Mouse (Mus musculus) forebrain, embryonic 16.5 days (tissue): ENCODE results near the gene Aph1b. TPM values are rescaled to one million over a fixed set of nuclear protein-coding genes. Genes with fewer than 3 reads are reported as not detected.
"Not testable (repeated sequence)": the region's sequence is repeated elsewhere in the genome, so short reads cannot be mapped to it uniquely, and the experiment has no call there.

ENCODE experiments used
- ATAC-seq: fragments of 200-750 bp; cut with Nextera tagmentation; 2 replicates; pipeline ENCODE4 v1.8.0; 2017; ENCODE audit warnings: mild to moderate bottlenecking, moderate library complexity
- H3K27ac ChIP-seq: fragments of 300-500 bp; sonication (generic); 2 replicates; pipeline ENCODE4 v1.5.1; 2014; ENCODE audit warnings: low read length, control low read depth
- H3K27me3 ChIP-seq: fragments of 300-500 bp; sonication (generic); replicated peaks from 2 replicates; pipeline ENCODE4 v1.6.1; 2014; ENCODE audit warnings: low read length; ENCODE audit not compliant: control insufficient read depth, insufficient read depth
- H3K36me3 ChIP-seq: fragments of 300-500 bp; sonication (generic); 2 replicates; pipeline ENCODE4 v1.6.1; 2014; ENCODE audit not compliant: control insufficient read depth, insufficient read depth
- H3K4me1 ChIP-seq: fragments of 300-500 bp; sonication (generic); replicated peaks from 2 replicates; pipeline ENCODE4 v1.6.1; 2014; ENCODE audit warnings: low read length; ENCODE audit not compliant: control insufficient read depth, insufficient read depth
- H3K4me2 ChIP-seq: fragments of 300-500 bp; sonication (generic); 2 replicates; pipeline ENCODE4 v1.6.1; 2014; ENCODE audit warnings: mild to moderate bottlenecking, low read length, control low read depth
- H3K4me3 ChIP-seq: fragments of 300-500 bp; sonication (generic); replicated peaks from 2 replicates; pipeline ENCODE4 v1.5.1; 2014; ENCODE audit warnings: mild to moderate bottlenecking, low read length, control low read depth
- H3K9ac ChIP-seq: fragments of 300-500 bp; sonication (generic); replicated peaks from 2 replicates; pipeline ENCODE4 v1.6.1; 2014; ENCODE audit warnings: low read depth, low read length, control low read depth
- H3K9me3 ChIP-seq: fragments of 300-500 bp; sonication (generic); 2 replicates; pipeline ENCODE4 v1.6.1; 2016; ENCODE audit warnings: low read length; ENCODE audit not compliant: control insufficient read depth
- WGBS: fragments of 180-500 bp; shearing (Covaris S2); extraction: QIAGEN DNeasy Blood & Tissue Kit; methylation state at CpG from one replicate; pipeline ENCODE4 v1.1.7; 2014; 5-methylcytosine and 5-hydroxymethylcytosine counted together
- polyA plus RNA-seq: library from polyadenylated mRNA; unstranded; fragments of >200 nt; fragmentation: Nextera tagmentation; extraction: Ambion mirVana; gene quantifications from 2 replicates; pipeline ENCODE4 v1.2.1, GENCODE M21; 2015

The Aph1b gene
- polyA plus RNA-seq, 1 experiment from 2014 or later: 32.9 TPM

DNA sequence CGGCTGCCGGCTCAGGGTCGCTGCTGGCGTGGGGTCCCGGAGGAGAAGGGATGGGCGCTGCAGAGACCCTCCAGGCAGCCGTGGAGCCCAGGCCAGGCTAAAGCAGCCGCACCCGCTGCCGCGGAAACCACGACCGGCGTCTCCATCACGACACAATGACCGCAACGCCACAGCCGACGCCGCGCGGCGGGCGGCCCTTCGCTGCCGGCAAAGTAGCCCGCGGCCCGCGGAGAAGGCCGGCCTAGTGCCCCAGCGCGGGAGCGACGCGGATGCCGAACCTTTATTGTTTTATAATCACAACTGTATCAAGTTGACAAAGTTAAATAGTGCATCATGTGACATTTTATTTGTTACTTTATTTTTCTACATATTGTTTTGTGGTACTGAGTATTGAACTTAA lies 10.7 kb upstream of the Aph1b start:
- whole genome bisulfite sequencing: 1% methylated on average over 23 of the region's 37 CpGs
- ATAC-seq, H3K4me1 ChIP-seq, H3K36me3 ChIP-seq, H3K27me3 ChIP-seq, H3K27ac ChIP-seq, H3K9me3 ChIP-seq: not testable (repeated sequence)
- Histone ChIP-seq H3K9ac (peak overlapping the region; percentile 44; the same call in 1 of the 2 replicates), H3K4me3 (peak overlapping the region; percentile 34), H3K4me2 (peak overlapping the region; percentile 49)

DNA sequence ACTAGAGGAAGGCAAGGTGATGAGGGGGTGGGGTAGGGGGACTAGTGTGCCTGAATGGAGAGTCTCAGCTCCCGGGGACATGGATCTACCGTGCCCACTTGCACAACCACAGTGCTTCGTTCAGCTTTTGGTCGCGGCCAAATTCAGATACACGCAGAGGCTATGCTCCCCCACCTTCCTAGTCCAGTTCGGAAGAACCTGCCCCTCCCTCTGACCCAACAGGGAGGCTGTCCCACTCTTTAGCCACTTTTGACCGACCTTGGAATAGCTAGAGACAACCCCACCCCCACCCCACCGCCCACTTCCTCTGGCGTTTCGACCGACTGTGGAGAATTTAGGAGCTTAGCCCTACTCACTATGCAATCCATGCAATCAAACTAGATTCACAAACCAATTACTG lies 6.7 kb upstream of the Aph1b start:
- Histone ChIP-seq H3K27ac (no peak overlapping the region), H3K4me2 (no peak overlapping the region), H3K4me1 (no peaks in the 10 kb centered on the region), H3K4me3 (no peak overlapping the region), H3K9me3 (no peaks in the 10 kb centered on the region), H3K9ac (no peak overlapping the region), H3K27me3 (0 out of 2 replicates have a peak, but pooled peaks cover 2% of the 10 kb centered on the region), H3K36me3 (no peaks in the 10 kb centered on the region)
- ATAC-seq: no peak
- 52% methylated on average over 12 of the region's 12 CpGs for WGBS

DNA sequence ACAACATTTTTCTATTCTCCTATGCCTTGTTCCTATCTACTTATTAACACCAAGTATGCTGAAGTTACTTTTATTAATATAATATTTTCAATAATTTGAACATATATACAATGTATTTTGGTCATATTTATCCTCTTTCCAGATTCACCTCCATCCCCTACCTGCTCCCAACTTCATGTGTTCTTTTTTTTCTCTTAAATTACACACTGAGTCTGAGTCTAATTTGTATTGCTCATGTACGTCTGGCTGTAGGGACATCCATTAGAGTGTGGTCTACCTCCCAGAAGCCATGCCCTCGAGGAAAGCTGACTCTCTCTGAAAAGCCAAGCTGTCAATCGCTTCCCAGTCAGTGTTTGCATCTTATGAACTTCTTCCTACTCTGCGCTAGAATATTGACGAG lies 1.4 kb upstream of the Aph1b start, which contains the start of gene Gm10647:
Gm10647 (plus strand) TSS at position 301 of the 400 bp plus-strand sequence.
- H3K4me1 ChIP-seq: peaks cover 17% of the 10 kb centered on the region
- no peaks in the 10 kb centered on the region for H3K36me3 ChIP-seq
- no peak for ATAC-seq
- peak within 1 kb of the TSS; percentile 70 for H3K4me2 ChIP-seq
- H3K9me3 ChIP-seq: no peaks in the 10 kb centered on the region
- H3K27me3 ChIP-seq: no peaks in the 10 kb centered on the region
- peak within 1 kb of the TSS; percentile 92 for H3K9ac ChIP-seq
- peak within 1 kb of the TSS; percentile 71 for H3K4me3 ChIP-seq
- no peak within 1 kb of the TSS; the same call in 1 of the 2 replicates for H3K27ac ChIP-seq
- 77% methylated on average over 5 of the region's 5 CpGs for WGBS

DNA sequence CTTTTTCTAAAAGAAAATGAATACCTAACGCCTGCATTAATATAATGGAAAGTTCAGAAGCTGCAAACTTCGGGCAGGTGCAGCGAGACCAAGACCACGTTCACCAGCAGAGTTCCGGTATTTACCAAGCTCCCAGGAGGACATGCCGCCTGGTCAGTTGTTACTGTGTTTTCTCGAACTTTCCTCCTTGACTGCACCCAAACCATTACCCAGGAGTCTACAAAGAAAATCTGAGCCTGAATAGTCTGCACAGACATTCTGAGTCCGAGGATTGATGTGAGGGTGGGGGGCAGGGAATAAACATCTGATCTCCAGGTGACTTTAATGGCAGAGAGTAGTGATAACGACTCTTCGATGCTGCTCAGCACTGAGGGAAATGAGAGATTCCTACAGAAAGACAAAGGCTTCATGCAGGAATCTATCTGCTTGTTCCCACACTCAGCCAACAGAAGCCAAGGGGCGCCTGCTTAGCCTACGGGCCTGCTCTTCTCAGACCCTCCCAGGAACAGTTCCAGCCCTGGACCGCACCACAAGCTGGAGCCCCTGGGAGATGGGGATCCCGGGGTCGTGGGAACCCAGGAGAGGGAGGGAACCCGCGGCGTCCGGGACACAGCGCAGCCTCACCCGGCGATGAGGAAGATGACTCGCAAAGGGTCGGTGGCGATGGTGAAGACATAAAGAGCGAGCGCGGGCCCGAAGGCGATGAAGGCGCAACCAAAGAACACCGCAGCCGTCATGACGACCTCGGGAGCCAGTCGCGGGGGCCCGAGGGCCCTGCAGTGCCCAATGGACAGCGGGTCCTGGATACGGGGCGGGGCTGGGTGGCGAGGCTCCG lies 444 bp downstream of the Aph1b start:
- Histone ChIP-seq H3K4me3 (peak overlapping the region; percentile 71), H3K27me3 (no peaks in the 10 kb centered on the region), H3K27ac (peak overlapping the region; percentile 88), H3K9me3 (no peaks in the 10 kb centered on the region), H3K9ac (peak overlapping the region; percentile 92), H3K4me1 (peaks cover 17% of the 10 kb centered on the region), H3K4me2 (peak overlapping the region; percentile 70), H3K36me3 (no peaks in the 10 kb centered on the region; the same call in 1 of the 2 replicates)
- 1% methylated on average over 42 of the region's 43 CpGs for WGBS
- ATAC-seq: peak; percentile 53

DNA sequence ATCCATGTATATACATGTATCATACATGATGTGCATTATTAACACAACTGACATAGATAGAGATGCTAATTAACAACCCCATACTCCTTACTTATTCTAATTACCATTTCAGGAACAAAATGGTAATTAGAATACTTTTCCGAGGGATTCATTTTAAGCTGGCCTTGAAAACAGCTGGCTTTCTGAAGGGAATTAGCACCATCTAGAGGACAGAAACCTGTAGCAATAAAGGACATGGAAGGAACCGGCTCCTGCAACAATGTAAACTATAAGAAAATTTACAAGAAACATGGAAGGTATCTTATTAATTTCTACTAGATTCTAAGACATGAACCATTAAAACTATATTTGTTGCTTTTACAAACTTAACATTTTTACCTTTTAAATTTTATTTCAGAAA lies 7.5 kb downstream of the Aph1b start:
- Histone ChIP-seq H3K27me3 (no peaks in the 10 kb centered on the region), H3K27ac (no peak overlapping the region), H3K9ac (no peak overlapping the region), H3K4me3 (no peak overlapping the region), H3K36me3 (peaks cover 2% of the 10 kb centered on the region; the same call in 1 of the 2 replicates), H3K9me3 (no peaks in the 10 kb centered on the region), H3K4me2 (no peak overlapping the region), H3K4me1 (peaks cover under 1% of the 10 kb centered on the region; the same call in 1 of the 2 replicates)
- 6% methylated on average over 2 of the region's 2 CpGs for WGBS
- ATAC-seq: 0 out of 2 replicates have a peak, but pooled peaks have one; percentile 28

DNA sequence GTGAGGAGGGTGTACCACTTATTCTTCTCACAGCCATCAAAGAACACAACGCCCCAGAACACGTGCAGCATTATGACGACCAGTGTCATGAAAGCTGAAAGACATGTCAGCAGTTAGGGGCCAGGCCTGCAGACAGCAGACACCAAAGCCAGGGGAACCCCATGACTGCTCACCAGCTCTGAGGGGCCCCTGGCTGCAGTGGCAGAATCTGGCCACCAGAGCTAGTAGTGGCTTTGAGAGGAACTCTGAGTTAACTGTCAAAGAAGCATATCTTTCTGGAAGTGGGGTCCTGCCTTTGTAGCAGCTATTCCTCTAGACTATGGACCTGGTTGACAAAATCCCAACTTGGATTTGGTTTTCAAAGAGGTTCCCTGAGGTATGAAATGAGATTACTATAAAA lies 10.7 kb downstream of the Aph1b start:
- H3K27me3 ChIP-seq, ATAC-seq, H3K4me3 ChIP-seq, H3K9me3 ChIP-seq, H3K9ac ChIP-seq, H3K4me2 ChIP-seq, H3K4me1 ChIP-seq, H3K27ac ChIP-seq, H3K36me3 ChIP-seq: not testable (repeated sequence)
- no CpG with 5 or more reads among the region's 3 CpGs for WGBS

DNA sequence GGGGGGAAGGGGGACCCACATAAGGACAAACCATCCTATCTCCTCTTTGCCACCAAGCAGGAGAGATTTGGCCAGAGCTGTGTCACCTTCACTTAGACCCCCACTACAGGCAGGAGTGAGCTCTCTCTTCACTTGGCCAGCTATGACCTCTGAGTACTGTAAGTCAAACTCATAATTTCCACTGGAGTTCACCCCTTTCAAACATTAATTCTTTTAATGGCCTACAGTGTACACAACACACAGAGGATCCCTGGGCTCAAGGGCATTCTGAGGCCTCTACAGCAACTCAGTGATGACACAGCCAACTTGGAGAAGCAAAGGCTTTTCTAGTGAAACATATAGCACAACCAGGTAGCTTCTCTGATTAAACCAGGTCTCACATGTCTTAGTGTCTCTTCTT lies 24.6 kb downstream of the Aph1b start:
- Histone ChIP-seq H3K4me2 (no peak overlapping the region), H3K27me3 (no peaks in the 10 kb centered on the region), H3K4me1 (no peaks in the 10 kb centered on the region), H3K27ac (no peak overlapping the region), H3K9me3 (no peaks in the 10 kb centered on the region), H3K36me3 (no peaks in the 10 kb centered on the region), H3K9ac (no peak overlapping the region), H3K4me3 (no peak overlapping the region)
- no peak for ATAC-seq

DNA sequence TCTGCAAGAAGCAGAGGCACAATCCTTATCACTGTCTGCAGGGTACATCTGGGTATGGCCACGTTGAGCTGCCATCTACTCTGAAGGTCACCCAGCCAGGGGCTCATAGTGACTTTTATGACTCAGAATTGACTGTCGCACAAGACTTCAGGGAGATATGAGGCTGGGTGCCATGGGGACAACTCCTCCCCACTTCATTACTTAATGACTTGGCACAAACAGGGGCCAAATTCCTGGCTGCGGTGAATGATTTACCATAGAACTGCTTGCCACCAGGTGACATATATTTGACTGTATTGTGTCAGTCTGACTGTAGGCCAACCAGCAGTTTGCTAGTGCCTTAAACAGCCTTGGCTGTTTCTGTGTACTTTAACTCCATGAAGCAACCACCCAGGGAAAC lies 26.0 kb downstream of the Aph1b start:
- H3K27ac ChIP-seq: no peak overlapping the region
- WGBS: 84% methylated on average over 3 of the region's 3 CpGs

DNA sequence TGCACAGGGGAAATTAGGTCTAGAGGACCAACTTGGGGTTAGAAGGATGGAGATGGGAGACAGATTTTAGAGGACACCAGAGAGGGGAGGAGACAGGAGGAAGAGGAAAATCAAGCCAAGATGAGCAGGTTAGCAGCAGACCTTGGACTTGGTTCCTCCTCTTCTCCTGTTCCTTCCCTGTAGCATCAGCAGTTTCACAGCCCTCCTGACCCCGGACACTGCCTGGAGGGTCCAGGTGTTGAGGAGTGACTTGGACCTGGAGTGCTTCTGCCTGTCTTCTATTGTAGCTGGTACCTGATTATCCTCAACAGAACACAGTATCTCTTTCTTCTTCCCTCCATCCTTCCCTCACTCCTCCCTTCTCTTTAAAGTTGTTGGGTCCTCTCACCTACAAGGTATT lies 26.6 kb downstream of the Aph1b start:
- no peaks in the 10 kb centered on the region for H3K27me3 ChIP-seq
- no peak overlapping the region for H3K4me3 ChIP-seq
- H3K36me3 ChIP-seq: no peaks in the 10 kb centered on the region
- WGBS: 100% methylated on average over 1 of the region's 1 CpGs
- no peak overlapping the region for H3K9ac ChIP-seq
- no peaks in the 10 kb centered on the region for H3K9me3 ChIP-seq
- no peaks in the 10 kb centered on the region for H3K4me1 ChIP-seq
- ATAC-seq: no peak
- H3K27ac ChIP-seq: no peak overlapping the region
- no peak overlapping the region for H3K4me2 ChIP-seq

More for the DNA sequence above, 26.0 kb downstream of the Aph1b start:
- Histone ChIP-seq H3K4me1 (no peaks in the 10 kb centered on the region), H3K9me3 (no peaks in the 10 kb centered on the region), H3K4me2 (no peak overlapping the region), H3K4me3 (no peak overlapping the region), H3K27me3 (no peaks in the 10 kb centered on the region), H3K9ac (no peak overlapping the region), H3K36me3 (no peaks in the 10 kb centered on the region)
- no peak for ATAC-seq
